Mouse (Mus musculus) forebrain, embryonic 11.5 days (tissue): ENCODE measurements around the gene Cr2. TPM values are rescaled to one million over a fixed set of nuclear protein-coding genes. Genes with fewer than 3 reads are reported as not detected.
A peak's percentile ranks its signal among the peaks of the same experiment; 100 is the strongest.

Experiments
- ATAC-seq: fragments of 200-750 bp; cut with Nextera tagmentation; replicated peaks from 2 replicates; pipeline ENCODE4 v1.8.0; 2017; ENCODE audit warnings: moderate TSS enrichment; ENCODE audit not compliant: low FRiP score
- DNase-seq: peaks from one replicate; pipeline ENCODE4 v3.0.0-alpha.2; 2017; ENCODE audit warnings: low spot score
- H3K27ac ChIP-seq: fragments of 300-500 bp; sonication (generic); 2 replicates; pipeline ENCODE4 v1.5.1; 2014; ENCODE audit warnings: low read depth, low read length
- H3K27me3 ChIP-seq: fragments of 300-500 bp; sonication (generic); 2 replicates; pipeline ENCODE4 v1.6.1; 2014; ENCODE audit warnings: mild to moderate bottlenecking, low read length, mixed read lengths; ENCODE audit not compliant: control insufficient read depth, insufficient read depth
- H3K36me3 ChIP-seq: fragments of 300-500 bp; sonication (generic); 2 replicates; pipeline ENCODE4 v1.6.1; 2014; ENCODE audit warnings: mild to moderate bottlenecking, low read length, moderate library complexity, mixed read lengths; ENCODE audit not compliant: control insufficient read depth, insufficient read depth
- H3K4me1 ChIP-seq: fragments of 300-500 bp; sonication (generic); replicated peaks from 2 replicates; pipeline ENCODE4 v1.6.1; 2014; ENCODE audit warnings: low read length, mixed read lengths; ENCODE audit not compliant: control insufficient read depth, insufficient read depth
- H3K4me2 ChIP-seq: fragments of 300-500 bp; sonication (generic); 2 replicates; pipeline ENCODE4 v1.6.1; 2014; ENCODE audit warnings: low read depth, mild to moderate bottlenecking, low read length, moderate library complexity, mixed read lengths; ENCODE audit not compliant: severe bottlenecking
- H3K4me3 ChIP-seq: fragments of 300-500 bp; sonication (generic); 2 replicates; pipeline ENCODE4 v1.5.1; 2014; ENCODE audit warnings: low read depth, low read length
- H3K9ac ChIP-seq: fragments of 300-500 bp; sonication (generic); 2 replicates; pipeline ENCODE4 v1.6.1; 2014; ENCODE audit warnings: low read length
- H3K9me3 ChIP-seq: fragments of 300-500 bp; sonication (generic); 2 replicates; pipeline ENCODE4 v1.6.1; 2016; ENCODE audit warnings: low read length, mixed read lengths; ENCODE audit not compliant: control insufficient read depth
- WGBS: fragments of 180-500 bp; shearing (Covaris S2); extraction: QIAGEN DNeasy Blood & Tissue Kit; methylation state at CpG from one replicate; pipeline ENCODE4 v1.1.7; 2014; 5-methylcytosine and 5-hydroxymethylcytosine counted together
- polyA plus RNA-seq: library from polyadenylated mRNA; unstranded; fragments of >200 nt; fragmentation: Nextera tagmentation; extraction: Ambion mirVana; gene quantifications from 2 replicates; pipeline ENCODE4 v1.2.1, GENCODE M21; 2014

Gene Cr2
- polyA plus RNA-seq, 1 experiment from 2014 or later, result 0.67 TPM

DNA sequence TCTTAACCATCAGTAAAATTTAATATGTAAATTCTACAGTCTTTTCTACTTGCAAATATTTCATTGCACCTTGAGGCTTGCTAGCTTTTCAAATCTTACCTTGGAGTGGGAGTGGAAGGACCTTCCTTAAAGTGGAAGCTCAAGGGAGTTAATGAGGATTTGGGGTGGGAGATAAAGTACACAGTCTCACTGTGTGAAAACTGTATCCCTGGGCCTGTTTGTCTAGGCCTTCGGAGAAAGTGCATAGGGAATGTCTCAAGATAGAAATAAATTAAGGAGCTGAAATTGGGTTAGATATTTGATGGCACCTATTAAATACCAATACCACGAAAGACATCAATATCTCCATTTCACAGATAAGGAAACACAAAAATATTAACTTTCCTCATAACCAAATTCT, 46.0 kb downstream of the Cr2 start:
- no peak; the same call in 1 of the 2 replicates for ATAC-seq
- Histone ChIP-seq H3K36me3 (no peaks in the 10 kb centered on the region), H3K4me2 (peak overlapping the region; percentile 48), H3K27ac (no peak overlapping the region), H3K9ac (peak overlapping the region; percentile 84), H3K4me1 (no peaks in the 10 kb centered on the region; the same call in 1 of the 2 replicates), H3K27me3 (no peaks in the 10 kb centered on the region), H3K4me3 (peak overlapping the region; percentile 53), H3K9me3 (no peaks in the 10 kb centered on the region)
- 15% methylated on average over 2 of the region's 2 CpGs for WGBS
- DNase-seq, result no peak

DNA sequence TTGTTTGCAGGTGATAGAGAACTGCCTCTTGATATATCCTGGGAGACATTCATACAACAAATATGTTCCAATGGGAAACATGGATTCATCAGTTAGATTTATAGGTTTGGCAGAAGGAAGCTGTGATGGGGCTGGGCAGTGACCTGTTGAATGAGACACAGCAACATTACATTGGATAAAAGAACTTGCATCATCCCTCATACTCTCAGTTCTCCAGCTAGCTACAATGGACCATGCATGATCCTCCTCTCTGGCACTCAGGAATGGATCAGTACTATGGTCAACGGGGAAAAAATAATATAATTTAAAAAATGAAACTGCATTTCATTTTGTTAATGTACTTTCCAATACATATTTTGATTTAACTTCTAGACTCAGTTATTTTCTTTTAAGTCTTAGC, 46.6 kb downstream of the Cr2 start:
- Histone ChIP-seq H3K9ac (no peak overlapping the region), H3K4me1 (no peaks in the 10 kb centered on the region; the same call in 1 of the 2 replicates), H3K27ac (no peak overlapping the region), H3K9me3 (no peaks in the 10 kb centered on the region), H3K27me3 (no peaks in the 10 kb centered on the region), H3K4me2 (no peak overlapping the region), H3K4me3 (no peak overlapping the region), H3K36me3 (no peaks in the 10 kb centered on the region)
- WGBS, result 82% methylated on average over 1 of the region's 1 CpGs
- ATAC-seq, result no peak
- no peak for DNase-seq

DNA sequence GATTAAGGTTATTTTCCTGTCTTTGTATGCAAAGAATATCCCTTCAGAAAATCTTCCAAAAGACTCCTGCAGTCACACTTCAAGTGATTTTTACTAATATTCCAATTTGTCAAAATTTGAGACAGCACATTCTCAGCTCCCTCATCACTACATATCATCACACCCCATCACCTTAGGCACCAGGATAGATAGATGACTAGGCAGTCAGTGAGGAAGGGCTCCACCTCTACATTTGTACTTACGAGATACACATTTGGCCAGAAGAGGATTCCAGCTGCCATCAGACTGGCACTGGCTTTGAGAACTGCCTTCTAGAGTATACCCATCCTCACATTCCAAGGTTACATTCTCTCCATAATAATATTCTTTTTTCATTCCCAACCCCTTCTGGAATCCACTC, 62.1 kb downstream of the Cr2 start:
- H3K4me3 ChIP-seq, result no peak overlapping the region
- no peak overlapping the region for H3K4me2 ChIP-seq
- WGBS, result 88% methylated on average over 1 of the region's 1 CpGs
- no peak overlapping the region for H3K27ac ChIP-seq
- H3K9ac ChIP-seq, result no peak overlapping the region
- H3K27me3 ChIP-seq, result no peaks in the 10 kb centered on the region
- H3K4me1 ChIP-seq, result no peaks in the 10 kb centered on the region
- ATAC-seq, result no peak
- no peaks in the 10 kb centered on the region for H3K9me3 ChIP-seq
- no peak for DNase-seq
- H3K36me3 ChIP-seq, result no peaks in the 10 kb centered on the region

GRCm38 (mm10) chr1:195113621-195114020, 62.9 kb downstream of the Cr2 start:
- no peaks in the 10 kb centered on the region for H3K9me3 ChIP-seq
- no peak overlapping the region for H3K4me3 ChIP-seq
- no peaks in the 10 kb centered on the region for H3K4me1 ChIP-seq
- no peaks in the 10 kb centered on the region for H3K36me3 ChIP-seq
- DNase-seq (no peak), ATAC-seq (no peak)
- no peak overlapping the region for H3K27ac ChIP-seq
- no peak overlapping the region for H3K4me2 ChIP-seq
- no peaks in the 10 kb centered on the region for H3K27me3 ChIP-seq
- H3K9ac ChIP-seq, result no peak overlapping the region
- 83% methylated on average over 4 of the region's 4 CpGs for WGBS

- no peak overlapping the region for H3K27ac ChIP-seq
- H3K4me2 ChIP-seq, result no peak overlapping the region
- H3K27me3 ChIP-seq, result no peaks in the 10 kb centered on the region
- ATAC-seq (no peak), DNase-seq (no peak)
- no peaks in the 10 kb centered on the region for H3K9me3 ChIP-seq
- H3K9ac ChIP-seq, result no peak overlapping the region
- 89% methylated on average over 4 of the region's 4 CpGs for WGBS
- no peak overlapping the region for H3K4me3 ChIP-seq
- H3K36me3 ChIP-seq, result no peaks in the 10 kb centered on the region
- H3K4me1 ChIP-seq, result no peaks in the 10 kb centered on the region
These were observed 75.8 kb downstream of the Cr2 start for GRCm38 (mm10) chr1:195100693-195101092.

DNA sequence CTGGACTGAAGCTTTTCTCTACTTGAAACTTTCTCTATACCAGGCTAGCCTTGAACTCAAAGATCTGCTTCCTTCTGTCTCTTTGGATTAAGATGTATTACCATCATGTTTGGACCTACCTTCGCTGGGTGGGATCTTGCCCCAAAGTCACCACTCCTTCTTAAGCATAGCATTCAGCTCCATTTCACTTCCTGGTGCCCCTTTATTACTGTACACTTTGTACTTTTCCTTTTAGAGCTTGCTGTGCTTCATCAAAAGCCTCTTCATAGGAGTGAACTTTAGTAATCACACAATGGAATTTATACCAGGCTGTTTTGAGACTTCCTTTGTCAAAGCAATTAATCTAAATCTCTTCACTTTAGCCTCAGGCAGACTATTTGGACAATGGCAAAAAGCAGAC, 78.5 kb downstream of the Cr2 start:
- Histone ChIP-seq H3K4me2 (no peak overlapping the region), H3K27me3 (no peaks in the 10 kb centered on the region), H3K9ac (no peak overlapping the region), H3K9me3 (no peaks in the 10 kb centered on the region), H3K27ac (no peak overlapping the region), H3K36me3 (no peaks in the 10 kb centered on the region), H3K4me1 (no peaks in the 10 kb centered on the region), H3K4me3 (no peak overlapping the region)
- WGBS, result 97% methylated on average over 1 of the region's 1 CpGs
- ATAC-seq (no peak), DNase-seq (no peak)

DNA sequence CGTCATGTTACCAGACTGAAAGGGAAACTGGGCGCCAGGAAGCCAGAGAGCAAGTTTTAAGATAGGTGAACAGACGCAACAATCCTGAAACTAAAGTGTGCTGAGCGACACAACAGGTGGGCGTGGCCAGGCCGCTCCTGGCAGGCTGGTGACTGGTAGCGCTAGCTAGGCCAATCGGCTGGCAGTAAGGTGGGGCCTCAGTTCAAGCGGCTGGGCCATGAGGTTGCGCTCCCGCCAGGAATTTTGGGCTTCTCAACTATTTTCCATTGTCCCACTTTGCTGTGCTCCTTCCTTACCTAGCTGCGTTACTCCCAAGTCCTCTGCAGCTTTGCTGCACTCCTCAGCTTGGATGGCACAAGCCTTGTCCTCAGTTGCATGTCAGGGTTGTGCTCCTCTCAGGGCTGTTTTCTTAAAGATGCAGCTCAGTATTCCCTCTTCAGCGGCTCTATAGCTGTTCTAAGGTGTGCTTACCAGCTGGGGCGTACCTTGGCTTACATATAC, 84.2 kb downstream of the Cr2 start, which contains the start of gene Cd46:
Gene Cd46, minus strand, starts transcription at position 30 of the 501 bp plus-strand sequence.
- no peaks in the 10 kb centered on the region for H3K36me3 ChIP-seq
- H3K9me3 ChIP-seq, result no peaks in the 10 kb centered on the region
- peak within 1 kb of the TSS; percentile 62 for H3K4me2 ChIP-seq
- ATAC-seq (peak; percentile 98), DNase-seq (peak; percentile 87)
- no peak within 1 kb of the TSS for H3K27ac ChIP-seq
- H3K4me3 ChIP-seq, result peak within 1 kb of the TSS; percentile 31
- H3K27me3 ChIP-seq, result no peaks in the 10 kb centered on the region
- H3K9ac ChIP-seq, result peak within 1 kb of the TSS; percentile 51
- WGBS, result 4% methylated on average over 14 of the region's 14 CpGs
- no peaks in the 10 kb centered on the region; the same call in 1 of the 2 replicates for H3K4me1 ChIP-seq

DNA sequence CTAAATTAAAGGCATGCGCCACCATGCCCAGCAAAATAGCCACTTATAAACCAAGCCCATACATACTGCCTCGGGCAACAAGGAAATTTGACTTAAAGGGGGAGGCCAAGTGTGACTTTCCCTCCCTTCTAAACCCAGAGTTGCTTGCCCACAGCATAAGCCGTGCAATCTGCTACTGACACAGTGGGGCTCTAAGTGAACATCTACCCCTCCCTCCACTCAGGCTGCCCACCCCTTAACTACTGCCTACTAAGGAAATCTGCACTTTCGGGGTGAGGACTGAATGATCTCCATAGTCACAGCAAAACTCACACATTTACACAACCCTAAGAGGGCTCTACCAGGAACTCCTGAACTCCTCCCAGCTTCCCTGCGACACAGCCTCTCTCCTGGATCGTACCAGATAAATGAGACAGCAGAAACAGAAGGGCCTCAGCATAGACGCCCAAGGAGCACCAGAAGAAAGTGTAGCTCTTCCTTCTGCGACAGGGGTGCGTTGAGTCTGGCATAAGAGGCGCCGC, 84.8 kb downstream of the Cr2 start:
- Histone ChIP-seq H3K4me2 (peak overlapping the region; percentile 62), H3K9me3 (no peaks in the 10 kb centered on the region), H3K27me3 (no peaks in the 10 kb centered on the region), H3K9ac (peak overlapping the region; percentile 51), H3K36me3 (no peaks in the 10 kb centered on the region), H3K4me1 (no peaks in the 10 kb centered on the region; the same call in 1 of the 2 replicates), H3K4me3 (peak overlapping the region; percentile 31), H3K27ac (no peak overlapping the region)
- no peak for DNase-seq
- WGBS, result 21% methylated on average over 11 of the region's 11 CpGs
- ATAC-seq, result peak; percentile 81
